Mouse (Mus musculus): ENCODE measurements around the gene Celf2.

DNA sequence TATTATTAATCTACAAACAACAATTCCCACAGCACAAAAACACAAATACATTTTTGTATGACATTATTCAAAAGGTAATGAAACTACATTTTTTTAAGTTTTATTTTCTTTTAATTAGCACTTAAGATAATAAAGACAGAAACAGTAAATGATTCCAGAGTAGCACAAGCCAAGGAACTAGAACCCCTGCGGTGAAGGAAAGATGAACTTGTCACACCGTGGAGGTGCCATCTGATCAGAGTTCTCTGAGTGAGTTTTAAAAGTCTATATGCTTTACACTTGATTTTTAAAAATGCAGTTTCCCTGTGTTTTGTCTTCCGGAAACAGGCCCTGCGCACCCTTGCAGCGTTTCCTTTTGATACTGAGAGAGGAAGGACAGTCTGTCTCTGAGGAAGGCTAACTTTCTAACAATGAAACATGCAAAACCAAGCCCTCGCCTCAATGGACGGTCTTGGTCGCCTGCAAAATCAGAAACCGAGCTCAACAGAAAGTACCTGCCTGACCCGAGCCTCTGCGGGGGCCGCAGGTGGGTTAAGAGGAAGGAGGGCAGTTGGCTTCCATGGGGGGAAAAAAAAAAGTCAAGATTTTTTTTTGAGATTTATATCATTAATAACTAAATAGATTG is 966.7 kb downstream of the Celf2 start:
- TF ChIP-seq POLR2A (IDR thresholded peaks at IDR 0.05; ENCODE audit: borderline replicate concordance, insufficient read depth, low read length) (no peak), CTCF (IDR thresholded peaks at IDR 0.05; ENCODE audit: borderline replicate concordance, insufficient read depth, low read depth, low read length) (no peak)

Data from cerebellum, adult 2 months (tissue).